Mouse (Mus musculus) olfactory bulb, adult 2 months (tissue): Measurements from ENCODE around the gene Perm1.

ENCODE experiments used
- CTCF ChIP-seq: fragments of 200-500 bp; IDR thresholded peaks from 2 replicates; pipeline ENCODE4 v1.5.1; 2012; ENCODE audit warnings: low read depth, mild to moderate bottlenecking, low read length, moderate library complexity; ENCODE audit not compliant: insufficient read depth
- POLR2A ChIP-seq: fragments of 200-500 bp; IDR thresholded peaks from 2 replicates; pipeline ENCODE4 v1.6.1; 2012; ENCODE audit warnings: mild to moderate bottlenecking, low read depth, low read length, moderate library complexity; ENCODE audit not compliant: insufficient read depth

DNA sequence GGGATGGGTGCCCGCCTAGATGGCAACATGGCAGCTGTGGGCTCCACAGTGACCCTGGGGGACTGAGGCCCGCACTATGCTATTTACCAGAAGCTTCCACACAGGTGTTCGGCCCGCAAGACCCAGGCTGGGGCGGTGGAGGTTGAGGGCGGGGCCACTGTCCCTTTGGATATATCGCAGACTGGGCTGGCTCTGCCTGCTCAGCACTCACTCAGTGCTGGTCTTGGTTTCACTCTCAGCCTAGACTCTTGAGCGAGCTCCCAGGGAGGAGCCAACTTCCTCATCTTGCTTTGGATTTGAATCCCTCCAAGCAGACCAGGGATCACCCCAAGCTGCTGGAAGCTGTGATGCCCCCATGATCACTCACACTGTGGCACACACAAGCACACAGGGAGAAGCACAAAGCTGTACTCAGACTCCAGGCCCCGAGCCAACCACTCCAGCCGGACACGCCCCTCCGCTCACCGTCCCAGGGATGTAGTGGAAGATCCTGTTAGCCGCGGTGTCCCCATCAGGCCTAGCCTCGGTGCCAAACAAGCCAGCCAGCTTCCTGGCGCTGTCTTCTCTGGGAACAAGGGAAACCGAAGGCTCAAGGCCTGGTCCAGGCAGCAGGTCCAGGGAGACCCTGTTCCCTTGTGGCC, 12.2 kb downstream of the Perm1 start:
- TF ChIP-seq CTCF (no peak), POLR2A (no peak)
